Mouse (Mus musculus) neutrophil, adult 5-6 weeks (primary cell): Measurements from ENCODE around the gene Zic3. TPM values are rescaled to one million over a fixed set of nuclear protein-coding genes. Genes with fewer than 3 reads are reported as not detected.

Experiments used
- ATAC-seq: fragments of 151-379, 151-347 bp; 2 replicates; pipeline ENCODE4 v1.8.0; 2017; ENCODE audit warnings: mild to moderate bottlenecking, moderate TSS enrichment; ENCODE audit not compliant: insufficient number of reproducible peaks, poor library complexity, low FRiP score, severe bottlenecking; ENCODE audit errors: extremely low read depth
- total RNA-seq: library from RNA; stranded (forward); fragments of 200-1000 nt; gene quantifications from 2 replicates; pipeline ENCODE4 v1.2.3, GENCODE M21; 2017

Zic3 gene
- not detected in 2 replicates for total RNA-seq

- no peak for ATAC-seq
Measured at GRCm38 (mm10) chrX:58022400-58022799, at the start of gene Zic3. Zic3 (plus strand) TSS chrX:58022700.

GRCm38 (mm10) chrX:57982351-57982750, 40.1 kb upstream of the Zic3 start:
- ATAC-seq: no peak

- no peak for ATAC-seq
Measured at GRCm38 (mm10) chrX:57987455-57988109, 34.9 kb upstream of the Zic3 start.

- no peak for ATAC-seq
Measured at GRCm38 (mm10) chrX:58013391-58013790, 9.1 kb upstream of the Zic3 start.

- ATAC-seq: no peak
Measured at GRCm38 (mm10) chrX:58014093-58014492, 8.4 kb upstream of the Zic3 start.

- no peak for ATAC-seq
Measured at GRCm38 (mm10) chrX:58014761-58015160, 7.7 kb upstream of the Zic3 start.

GRCm38 (mm10) chrX:58015336-58015945, 7.1 kb upstream of the Zic3 start:
- no peak for ATAC-seq

- ATAC-seq: no peak
Measured at GRCm38 (mm10) chrX:58018720-58019119, 3.8 kb upstream of the Zic3 start.

GRCm38 (mm10) chrX:58019257-58019953, 3.1 kb upstream of the Zic3 start:
- no peak for ATAC-seq

GRCm38 (mm10) chrX:58027631-58028030, 5.1 kb downstream of the Zic3 start:
- no peak for ATAC-seq

GRCm38 (mm10) chrX:58028082-58028481, 5.6 kb downstream of the Zic3 start:
- ATAC-seq: no peak

GRCm38 (mm10) chrX:58028858-58029257, 6.4 kb downstream of the Zic3 start:
- no peak for ATAC-seq

- ATAC-seq: no peak
Measured at GRCm38 (mm10) chrX:58030100-58030834, 7.8 kb downstream of the Zic3 start.

- no peak for ATAC-seq
Measured at GRCm38 (mm10) chrX:58030835-58031670, 8.6 kb downstream of the Zic3 start.

GRCm38 (mm10) chrX:58031671-58032605, 9.4 kb downstream of the Zic3 start:
- no peak for ATAC-seq

- no peak for ATAC-seq
Measured at GRCm38 (mm10) chrX:58032622-58033021, 10.1 kb downstream of the Zic3 start.

GRCm38 (mm10) chrX:58033521-58033920, 11.0 kb downstream of the Zic3 start:
- no peak for ATAC-seq
